Mouse (Mus musculus) myocyte (in vitro differentiated cells): ENCODE measurements around the gene Twf1.

Experiments
- MAX ChIP-seq: IDR thresholded peaks from one replicate; pipeline ENCODE4 v1.6.1; 2011; ENCODE audit warnings: low read depth, mild to moderate bottlenecking, control low read depth
- MYOD1 ChIP-seq, 3 experiments: IDR thresholded peaks; one replicate each; pipeline ENCODE4 v1.6.1; 2011; ENCODE audit warnings: control low read depth in 2 of 3, low read depth in 2 of 3, mild to moderate bottlenecking in 2 of 3, moderate library complexity in 1 of 3; ENCODE audit not compliant: insufficient read length in 2 of 3, control insufficient read depth in 1 of 3
- MYOG ChIP-seq, 3 experiments: IDR thresholded peaks; one replicate each; pipeline ENCODE4 v1.6.1; 2011; ENCODE audit warnings: control low read depth in 2 of 3, low read depth in 2 of 3, mild to moderate bottlenecking in 2 of 3; ENCODE audit not compliant: insufficient read length in 2 of 3, control insufficient read depth in 1 of 3, insufficient read depth in 1 of 3
- POLR2A ChIP-seq: IDR thresholded peaks from one replicate; pipeline ENCODE4 v1.6.1; 2011; ENCODE audit warnings: low read depth, mild to moderate bottlenecking, control low read depth, moderate library complexity; ENCODE audit not compliant: insufficient read length
- POLR2AphosphoS2 ChIP-seq: IDR thresholded peaks from one replicate; pipeline ENCODE4 v1.6.1; 2011; ENCODE audit warnings: low read depth, control low read depth; ENCODE audit not compliant: insufficient read length
- TCF12 ChIP-seq: IDR thresholded peaks from one replicate; pipeline ENCODE4 v1.6.1; 2011; ENCODE audit warnings: mild to moderate bottlenecking, control low read depth; ENCODE audit not compliant: poor library complexity, insufficient read depth, severe bottlenecking
- TCF3 ChIP-seq: IDR thresholded peaks from one replicate; pipeline ENCODE4 v1.6.1; 2011; ENCODE audit warnings: low read depth, control low read depth; ENCODE audit not compliant: insufficient read length
- USF1 ChIP-seq: IDR thresholded peaks from one replicate; pipeline ENCODE4 v1.6.1; 2011; ENCODE audit warnings: low read depth, mild to moderate bottlenecking, control low read depth, moderate library complexity

GRCm38 (mm10) chr15:94638207-94638606 lies 48.5 kb upstream of the Twf1 start:
- TF ChIP-seq TCF3, result no peak
- no peak for TF ChIP-seq USF1
- no peak for TF ChIP-seq POLR2A
- no peak for TF ChIP-seq TCF12
- no peak for TF ChIP-seq MYOG (IDR thresholded peaks at IDR 0.05; ENCODE audit: control insufficient read depth in 1 of 3, insufficient read depth in 1 of 3, insufficient read length in 2 of 3, low read depth in 2 of 3)
- no peak for TF ChIP-seq MYOD1 (IDR thresholded peaks at IDR 0.05; ENCODE audit: control insufficient read depth in 1 of 3, insufficient read length in 2 of 3, low read depth in 2 of 3)
- no peak for TF ChIP-seq POLR2AphosphoS2
- no peak for TF ChIP-seq MAX
